Mouse (Mus musculus): ENCODE results near the gene Osbpl10.

Gene Osbpl10

GRCm38 (mm10) chr9:115032786-115033185 is 54.4 kb downstream of the Osbpl10 start:
- no peak for DNase-seq (ENCODE audit: low read depth)

- DNase-seq (ENCODE audit: low read depth), result no peak
These were observed 55.9 kb downstream of the Osbpl10 start for GRCm38 (mm10) chr9:115034271-115034670.

- no peak for DNase-seq (ENCODE audit: low read depth)
These were observed 56.4 kb downstream of the Osbpl10 start for GRCm38 (mm10) chr9:115034788-115035187.

GRCm38 (mm10) chr9:115038215-115038614 is 59.8 kb downstream of the Osbpl10 start:
- no peak for DNase-seq (ENCODE audit: low read depth)

DNA sequence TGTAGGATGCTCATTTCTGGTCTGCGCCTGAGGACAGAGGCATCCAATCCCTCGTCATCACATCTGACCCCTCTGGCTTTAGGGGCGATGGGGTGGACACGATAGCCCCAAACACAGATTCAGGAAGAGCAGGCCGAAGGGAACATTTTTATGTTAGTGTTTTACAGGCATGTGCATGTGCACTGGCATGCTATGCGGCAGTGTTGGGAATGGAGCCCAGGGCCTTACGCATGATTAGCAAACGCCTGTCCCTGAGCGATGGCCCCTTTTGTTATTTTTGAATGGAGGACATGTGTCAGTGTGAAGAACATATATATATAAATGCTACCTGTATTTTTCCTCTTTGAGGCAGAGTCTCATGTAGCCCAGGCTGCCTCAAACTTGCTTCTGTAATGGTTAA is 60.3 kb downstream of the Osbpl10 start:
- DNase-seq (ENCODE audit: low read depth), result no peak

- DNase-seq (ENCODE audit: low read depth), result no peak
These were observed 60.9 kb downstream of the Osbpl10 start for GRCm38 (mm10) chr9:115039245-115039644.

DNA sequence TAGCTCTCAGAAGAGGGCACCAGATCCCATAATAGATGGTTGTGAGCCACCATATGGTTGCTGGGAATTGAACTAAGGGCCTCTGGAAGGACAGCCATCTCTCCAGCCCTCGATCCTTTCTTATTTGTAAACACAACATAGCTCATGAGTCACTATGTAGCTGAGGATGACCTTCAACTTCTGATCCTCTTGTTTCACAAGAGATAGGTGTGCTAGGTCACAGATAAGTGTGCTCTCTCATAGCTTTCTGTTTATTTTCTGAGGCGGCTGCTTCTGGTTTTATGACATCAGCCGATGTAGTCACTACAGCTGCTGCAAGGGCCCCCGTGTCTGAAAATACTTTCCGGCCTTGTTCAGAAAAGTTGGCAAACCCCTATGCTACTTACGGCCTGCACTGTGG is 64.2 kb downstream of the Osbpl10 start:
- no peak for DNase-seq (ENCODE audit: low read depth)

- no peak for DNase-seq (ENCODE audit: low read depth)
These were observed 64.8 kb downstream of the Osbpl10 start for GRCm38 (mm10) chr9:115042971-115043706.

DNA sequence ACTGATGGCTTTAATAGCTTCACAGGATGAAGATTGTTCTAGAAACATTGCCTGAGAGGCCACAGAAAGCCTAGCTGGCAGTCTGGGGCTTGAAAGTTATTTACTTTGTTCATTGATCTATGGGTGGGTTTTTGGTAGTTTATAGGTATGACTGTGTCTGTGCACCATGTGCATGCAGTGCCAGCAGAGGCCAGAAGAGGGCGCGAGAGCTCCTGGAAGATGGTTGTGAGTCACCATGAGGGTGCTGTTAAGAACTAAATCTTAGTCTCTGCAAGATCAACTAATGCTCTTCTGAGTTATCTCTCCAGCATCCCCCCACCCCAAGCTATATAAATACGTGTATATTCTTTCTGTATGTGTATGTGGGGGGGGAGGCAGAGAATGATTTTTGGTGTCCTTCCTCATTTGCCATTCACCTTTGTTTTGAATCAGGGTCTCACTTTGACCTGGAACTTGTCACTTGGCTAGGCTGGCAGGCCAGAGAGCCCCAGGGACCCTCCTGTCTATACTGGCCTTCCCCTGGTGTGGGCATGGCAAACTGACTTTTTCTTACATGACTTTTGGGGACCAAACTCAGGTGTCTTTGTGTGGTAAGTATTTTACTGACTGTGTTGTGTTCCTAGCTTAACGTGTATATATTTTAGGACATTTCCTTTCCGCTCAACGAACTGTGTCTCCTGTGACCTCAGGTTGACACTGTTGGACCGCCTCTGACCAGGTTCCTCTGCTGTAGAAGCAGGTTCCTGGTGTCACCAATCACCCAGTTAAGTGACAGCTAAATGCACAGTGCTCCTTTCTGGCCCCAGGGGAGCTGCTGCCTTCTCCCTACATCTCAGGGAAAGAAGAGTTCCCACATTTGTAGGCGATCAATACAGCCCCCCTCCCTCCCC is 65.8 kb downstream of the Osbpl10 start:
- no peak for DNase-seq (ENCODE audit: low read depth)

GRCm38 (mm10) chr9:115045087-115045800 is 66.9 kb downstream of the Osbpl10 start:
- DNase-seq (ENCODE audit: low read depth), result no peak

DNA sequence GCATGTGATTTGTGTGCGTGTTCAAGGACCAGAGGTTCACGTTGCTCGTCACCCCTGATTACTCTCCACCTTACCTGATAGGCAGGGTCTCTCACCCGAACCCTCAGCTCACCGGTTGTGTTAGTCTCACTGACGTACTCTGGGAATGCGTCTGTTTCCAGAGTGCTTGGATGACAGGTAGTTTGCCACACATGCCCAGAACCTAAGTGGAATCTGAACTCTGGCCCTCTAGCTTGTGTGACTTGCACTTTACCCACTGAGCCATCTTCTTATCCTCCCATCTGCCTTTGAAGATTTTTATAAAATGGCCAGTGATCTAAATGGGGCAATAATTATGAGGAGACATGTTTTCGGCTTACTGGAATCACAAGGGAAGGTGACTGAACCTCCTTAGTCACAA is 68.3 kb downstream of the Osbpl10 start:
- no peak for DNase-seq (ENCODE audit: low read depth)

- no peak for DNase-seq (ENCODE audit: low read depth)
These were observed 70.0 kb downstream of the Osbpl10 start for GRCm38 (mm10) chr9:115048340-115048739.

- no peak for DNase-seq (ENCODE audit: low read depth)
These were observed 70.5 kb downstream of the Osbpl10 start for GRCm38 (mm10) chr9:115048861-115049260.

GRCm38 (mm10) chr9:115049981-115050720 is 71.8 kb downstream of the Osbpl10 start:
- DNase-seq (ENCODE audit: low read depth), result no peak

DNA sequence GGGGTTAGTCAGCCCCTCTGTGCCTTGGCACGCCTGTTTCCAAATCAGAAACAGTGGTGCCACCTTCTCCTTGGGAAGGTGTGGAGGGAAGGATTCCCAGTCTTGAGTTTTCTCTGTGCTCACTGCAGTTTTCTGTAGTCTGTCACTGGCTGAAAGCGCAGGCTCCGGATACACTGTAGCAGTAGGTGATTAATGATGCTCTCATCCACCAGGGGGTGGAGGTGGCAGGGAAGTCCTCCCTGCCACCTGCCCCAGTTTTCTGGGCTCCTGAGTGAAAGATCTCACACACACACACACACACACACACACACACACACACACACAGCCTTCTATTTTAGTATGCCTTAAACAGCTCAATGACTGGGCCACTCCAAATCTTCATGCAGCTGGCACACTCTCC is 73.6 kb downstream of the Osbpl10 start:
- no peak for DNase-seq (ENCODE audit: low read depth)

DNA sequence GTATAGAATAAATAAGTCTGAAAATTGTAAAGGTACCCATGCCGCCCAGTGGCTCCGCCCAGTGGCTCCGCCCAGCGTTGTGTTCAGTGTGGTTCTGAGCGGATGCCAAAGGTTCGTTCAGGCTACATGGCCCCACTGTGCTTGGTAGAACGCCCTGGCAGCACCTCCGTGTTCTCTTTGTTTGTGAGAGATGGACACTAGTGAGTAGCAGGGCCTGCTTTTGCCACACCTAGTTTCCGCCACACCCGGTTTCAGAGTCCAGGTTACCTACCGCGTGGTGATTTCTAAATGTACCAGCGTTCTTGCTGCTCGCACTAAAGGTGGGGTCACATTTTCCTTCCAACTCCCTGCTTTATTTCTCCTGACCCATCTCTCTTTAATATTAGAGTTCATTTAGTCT is 75.4 kb downstream of the Osbpl10 start:
- DNase-seq (ENCODE audit: low read depth), result no peak

- DNase-seq (ENCODE audit: low read depth), result no peak
These were observed 76.9 kb downstream of the Osbpl10 start for GRCm38 (mm10) chr9:115055041-115055830.

GRCm38 (mm10) chr9:115058806-115059205 is 80.4 kb downstream of the Osbpl10 start:
- DNase-seq (ENCODE audit: low read depth), result no peak

DNA sequence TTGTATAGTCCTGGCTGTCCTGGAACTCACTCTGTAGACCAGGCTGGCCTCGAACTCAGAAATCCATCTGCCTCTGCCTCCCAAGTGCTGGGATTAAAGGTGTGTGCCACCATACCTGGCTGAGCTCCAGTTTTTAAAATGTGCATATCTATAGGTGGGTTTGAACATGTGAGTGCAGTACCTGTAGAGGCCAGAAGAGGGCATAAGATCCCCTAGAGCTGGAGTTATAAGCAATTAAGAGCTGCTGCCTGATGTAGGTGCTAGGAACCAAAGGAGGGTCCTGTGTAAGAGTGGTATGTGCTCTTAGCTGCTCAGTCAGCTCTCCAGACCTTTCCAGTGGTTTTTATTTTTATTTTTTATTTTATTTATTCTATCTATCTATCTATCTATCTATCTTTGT is 86.5 kb downstream of the Osbpl10 start:
- no peak for DNase-seq (ENCODE audit: low read depth)

- no peak for DNase-seq (ENCODE audit: low read depth)
These were observed 88.7 kb downstream of the Osbpl10 start for GRCm38 (mm10) chr9:115067071-115067470.

GRCm38 (mm10) chr9:115075191-115075590 is 96.8 kb downstream of the Osbpl10 start:
- no peak for DNase-seq (ENCODE audit: low read depth)

Measured in naive thymus-derived CD4-positive, alpha-beta T cell, adult 2 months (primary cell).